Mouse (Mus musculus): ENCODE results near the gene Tfip11. TPM values are rescaled to one million over a fixed set of nuclear protein-coding genes. Genes with fewer than 3 reads are reported as not detected.

Gene Tfip11
- polyA plus RNA-seq, 1 experiment = 29.8 TPM

- DNase-seq (ENCODE audit: low read depth in 1 of 2, low spot score in 2 of 2) = no peak
- Histone ChIP-seq H3K4me1 (ENCODE audit: control insufficient read depth, insufficient read depth, insufficient read length) (peaks cover 18% of the 10 kb centered on the region), H3K4me3 (ENCODE audit: extremely low read depth, insufficient read depth, insufficient read length) (no peak overlapping the region), H3K27me3 (ENCODE audit: control insufficient read depth, insufficient read depth, low read length) (no peaks in the 10 kb centered on the region), H3K36me3 (ENCODE audit: control insufficient read depth, insufficient read depth, low read length) (peaks cover 8% of the 10 kb centered on the region), H3K27ac (ENCODE audit: insufficient read depth, low read length) (0 out of 2 replicates have a peak overlapping the region, but pooled peaks have one; percentile 11)
- TF ChIP-seq POLR2A (IDR thresholded peaks at IDR 0.05; ENCODE audit: low read depth, low read length) (no peak), CTCF (IDR thresholded peaks at IDR 0.05; ENCODE audit: extremely low read depth, insufficient read depth, insufficient read length, insufficient replicate concordance) (no peak)
- WGBS = 42% methylated on average over 10 of the region's 10 CpGs
Measured at GRCm38 (mm10) chr5:112368666-112369065, 42.5 kb downstream of the Tfip11 start.

GRCm38 (mm10) chr5:112369326-112369725, 43.2 kb downstream of the Tfip11 start:
- 28% methylated on average over 13 of the region's 13 CpGs for WGBS
- H3K4me3 ChIP-seq (ENCODE audit: extremely low read depth, insufficient read depth, insufficient read length) = no peak overlapping the region
- peaks cover 6% of the 10 kb centered on the region for H3K36me3 ChIP-seq (ENCODE audit: control insufficient read depth, insufficient read depth, low read length)
- no peaks in the 10 kb centered on the region for H3K27me3 ChIP-seq (ENCODE audit: control insufficient read depth, insufficient read depth, low read length)
- peak overlapping the region; percentile 30; the same call in 1 of the 2 replicates for H3K27ac ChIP-seq (ENCODE audit: insufficient read depth, low read length)
- TF ChIP-seq CTCF (IDR thresholded peaks at IDR 0.05; ENCODE audit: extremely low read depth, insufficient read depth, insufficient read length, insufficient replicate concordance) = no peak
- no peak for TF ChIP-seq POLR2A (IDR thresholded peaks at IDR 0.05; ENCODE audit: low read depth, low read length)
- H3K4me1 ChIP-seq (ENCODE audit: control insufficient read depth, insufficient read depth, insufficient read length) = peaks cover 18% of the 10 kb centered on the region
- no peak for DNase-seq (ENCODE audit: low read depth in 1 of 2, low spot score in 2 of 2)

- H3K4me1 ChIP-seq (ENCODE audit: control insufficient read depth, insufficient read depth, insufficient read length) = peaks cover 18% of the 10 kb centered on the region
- no peak overlapping the region for H3K27ac ChIP-seq (ENCODE audit: insufficient read depth, low read length)
- WGBS = 95% methylated on average over 12 of the region's 12 CpGs
- DNase-seq (ENCODE audit: low read depth in 1 of 2, low spot score in 2 of 2) = no peak
- peaks cover 4% of the 10 kb centered on the region for H3K36me3 ChIP-seq (ENCODE audit: control insufficient read depth, insufficient read depth, low read length)
- H3K27me3 ChIP-seq (ENCODE audit: control insufficient read depth, insufficient read depth, low read length) = no peaks in the 10 kb centered on the region
- TF ChIP-seq CTCF (IDR thresholded peaks at IDR 0.05; ENCODE audit: extremely low read depth, insufficient read depth, insufficient read length, insufficient replicate concordance) (no peak), POLR2A (IDR thresholded peaks at IDR 0.05; ENCODE audit: low read depth, low read length) (no peak)
- H3K4me3 ChIP-seq (ENCODE audit: extremely low read depth, insufficient read depth, insufficient read length) = no peak overlapping the region
Measured at GRCm38 (mm10) chr5:112370236-112370813, 44.2 kb downstream of the Tfip11 start.

GRCm38 (mm10) chr5:112371933-112372332, 45.8 kb downstream of the Tfip11 start:
- Histone ChIP-seq H3K27ac (ENCODE audit: insufficient read depth, low read length) (no peak overlapping the region), H3K4me1 (ENCODE audit: control insufficient read depth, insufficient read depth, insufficient read length) (peaks cover 18% of the 10 kb centered on the region), H3K36me3 (ENCODE audit: control insufficient read depth, insufficient read depth, low read length) (peaks cover 8% of the 10 kb centered on the region; the same call in 1 of the 2 replicates), H3K4me3 (ENCODE audit: extremely low read depth, insufficient read depth, insufficient read length) (no peak overlapping the region), H3K27me3 (ENCODE audit: control insufficient read depth, insufficient read depth, low read length) (no peaks in the 10 kb centered on the region)
- 88% methylated on average over 7 of the region's 7 CpGs for WGBS
- TF ChIP-seq POLR2A (IDR thresholded peaks at IDR 0.05; ENCODE audit: low read depth, low read length) = no peak
- TF ChIP-seq CTCF (IDR thresholded peaks at IDR 0.05; ENCODE audit: extremely low read depth, insufficient read depth, insufficient read length, insufficient replicate concordance) = no peak
- DNase-seq (ENCODE audit: low read depth in 1 of 2, low spot score in 2 of 2) = no peak

- no peak overlapping the region for H3K4me3 ChIP-seq (ENCODE audit: extremely low read depth, insufficient read depth, insufficient read length)
- no peaks in the 10 kb centered on the region for H3K4me1 ChIP-seq (ENCODE audit: control insufficient read depth, insufficient read depth, insufficient read length)
- TF ChIP-seq POLR2A (IDR thresholded peaks at IDR 0.05; ENCODE audit: low read depth, low read length) = no peak
- no peak for TF ChIP-seq CTCF (IDR thresholded peaks at IDR 0.05; ENCODE audit: extremely low read depth, insufficient read depth, insufficient read length, insufficient replicate concordance)
- no peak for DNase-seq (ENCODE audit: low read depth in 1 of 2, low spot score in 2 of 2)
- 68% methylated on average over 4 of the region's 4 CpGs for WGBS
- H3K27ac ChIP-seq (ENCODE audit: insufficient read depth, low read length) = no peak overlapping the region
- peaks cover 6% of the 10 kb centered on the region for H3K36me3 ChIP-seq (ENCODE audit: control insufficient read depth, insufficient read depth, low read length)
- H3K27me3 ChIP-seq (ENCODE audit: control insufficient read depth, insufficient read depth, low read length) = no peaks in the 10 kb centered on the region
Measured at GRCm38 (mm10) chr5:112376111-112376510, 50.0 kb downstream of the Tfip11 start.

GRCm38 (mm10) chr5:112377380-112377779, 51.2 kb downstream of the Tfip11 start:
- Histone ChIP-seq H3K27me3 (ENCODE audit: control insufficient read depth, insufficient read depth, low read length) (no peaks in the 10 kb centered on the region), H3K4me1 (ENCODE audit: control insufficient read depth, insufficient read depth, insufficient read length) (no peaks in the 10 kb centered on the region), H3K36me3 (ENCODE audit: control insufficient read depth, insufficient read depth, low read length) (peaks cover 5% of the 10 kb centered on the region), H3K27ac (ENCODE audit: insufficient read depth, low read length) (no peak overlapping the region), H3K4me3 (ENCODE audit: extremely low read depth, insufficient read depth, insufficient read length) (no peak overlapping the region)
- no peak for DNase-seq (ENCODE audit: low read depth in 1 of 2, low spot score in 2 of 2)
- TF ChIP-seq POLR2A (IDR thresholded peaks at IDR 0.05; ENCODE audit: low read depth, low read length) (no peak), CTCF (IDR thresholded peaks at IDR 0.05; ENCODE audit: extremely low read depth, insufficient read depth, insufficient read length, insufficient replicate concordance) (no peak)
- 93% methylated on average over 1 of the region's 1 CpGs for WGBS

GRCm38 (mm10) chr5:112378716-112379115, 52.6 kb downstream of the Tfip11 start:
- no peak for DNase-seq (ENCODE audit: low read depth in 1 of 2, low spot score in 2 of 2)
- Histone ChIP-seq H3K4me1 (ENCODE audit: control insufficient read depth, insufficient read depth, insufficient read length) (no peaks in the 10 kb centered on the region), H3K27ac (ENCODE audit: insufficient read depth, low read length) (no peak overlapping the region)

More at GRCm38 (mm10) chr5:112378716-112379115, 52.6 kb downstream of the Tfip11 start:
- Histone ChIP-seq H3K27me3 (ENCODE audit: control insufficient read depth, insufficient read depth, low read length) (no peaks in the 10 kb centered on the region), H3K36me3 (ENCODE audit: control insufficient read depth, insufficient read depth, low read length) (peaks cover 5% of the 10 kb centered on the region), H3K4me3 (ENCODE audit: extremely low read depth, insufficient read depth, insufficient read length) (no peak overlapping the region)
- WGBS = 90% methylated on average over 6 of the region's 6 CpGs
- TF ChIP-seq CTCF (IDR thresholded peaks at IDR 0.05; ENCODE audit: extremely low read depth, insufficient read depth, insufficient read length, insufficient replicate concordance) (no peak), POLR2A (IDR thresholded peaks at IDR 0.05; ENCODE audit: low read depth, low read length) (no peak)
